Mouse (Mus musculus) midbrain, postnatal 0 days (tissue): Measurements from ENCODE around the gene RPS10-NUDT3. TPM values are rescaled to one million over a fixed set of nuclear protein-coding genes. Genes with fewer than 3 reads are reported as not detected.

Experiments
- ATAC-seq: fragments of 200-750 bp; cut with Nextera tagmentation; 2 replicates; pipeline ENCODE4 v1.8.0; 2017; ENCODE audit warnings: moderate number of reproducible peaks, mild to moderate bottlenecking, moderate TSS enrichment, moderate library complexity; ENCODE audit not compliant: low FRiP score
- DNase-seq: peaks from one replicate; pipeline ENCODE4 v3.0.0-alpha.2; 2015; ENCODE audit warnings: low spot score
- H3K27ac ChIP-seq: fragments of 300-500 bp; sonication (generic); 2 replicates; pipeline ENCODE4 v1.5.1; 2014; ENCODE audit warnings: low read depth, mild to moderate bottlenecking, low read length, mixed read lengths
- H3K27me3 ChIP-seq: fragments of 300-500 bp; sonication (generic); 2 replicates; pipeline ENCODE4 v1.6.1; 2014; ENCODE audit warnings: low read length, control low read depth, mixed read lengths; ENCODE audit not compliant: insufficient read depth
- H3K36me3 ChIP-seq: fragments of 300-500 bp; sonication (generic); 2 replicates; pipeline ENCODE4 v1.6.1; 2014; ENCODE audit warnings: low read length, control low read depth, mixed read lengths; ENCODE audit not compliant: insufficient read depth
- H3K4me1 ChIP-seq: fragments of 300-500 bp; sonication (generic); 2 replicates; pipeline ENCODE4 v1.6.1; 2014; ENCODE audit warnings: mild to moderate bottlenecking, control low read depth, antibody characterized with exemption, low read length, mixed read lengths; ENCODE audit not compliant: insufficient read depth
- H3K4me2 ChIP-seq: fragments of 300-500 bp; sonication (generic); 2 replicates; pipeline ENCODE4 v1.6.1; 2014; ENCODE audit warnings: low read depth, mild to moderate bottlenecking, low read length, mixed read lengths; ENCODE audit not compliant: poor library complexity, severe bottlenecking
- H3K4me3 ChIP-seq: fragments of 300-500 bp; sonication (generic); 2 replicates; pipeline ENCODE4 v1.5.1; 2014; ENCODE audit warnings: low read depth, mild to moderate bottlenecking, low read length, moderate library complexity
- H3K9ac ChIP-seq: fragments of 300-500 bp; sonication (generic); replicated peaks from 2 replicates; pipeline ENCODE4 v1.6.1; 2014; ENCODE audit warnings: mild to moderate bottlenecking, low read length, moderate library complexity, mixed read lengths; ENCODE audit not compliant: poor library complexity, severe bottlenecking
- H3K9me3 ChIP-seq: fragments of 300-500 bp; sonication (generic); 2 replicates; pipeline ENCODE4 v1.6.1; 2016; ENCODE audit warnings: low read length, control low read depth
- CTCF ChIP-seq: IDR thresholded peaks from 2 replicates; pipeline ENCODE4 v1.5.1; 2016; ENCODE audit warnings: antibody characterized with exemption, mild to moderate bottlenecking
- WGBS: fragments of 180-500 bp; shearing (Covaris S2); extraction: QIAGEN DNeasy Blood & Tissue Kit; methylation state at CpG from one replicate; pipeline ENCODE4 v1.1.7; 2014; 5-methylcytosine and 5-hydroxymethylcytosine counted together
- polyA plus RNA-seq: library from polyadenylated mRNA; unstranded; fragments of >200 nt; fragmentation: Nextera tagmentation; extraction: Ambion mirVana; gene quantifications from 2 replicates; pipeline ENCODE4 v1.2.1, GENCODE M21; 2015
- total RNA-seq: library from RNA; depleted of rRNA; stranded (reverse); fragments of >200 nt; gene quantifications from 2 replicates; pipeline ENCODE4 v1.2.3, GENCODE M21; 2014

RPS10-NUDT3 gene
- total and polyA plus RNA-seq, 2 experiments from 2014 or later: not detected

DNA sequence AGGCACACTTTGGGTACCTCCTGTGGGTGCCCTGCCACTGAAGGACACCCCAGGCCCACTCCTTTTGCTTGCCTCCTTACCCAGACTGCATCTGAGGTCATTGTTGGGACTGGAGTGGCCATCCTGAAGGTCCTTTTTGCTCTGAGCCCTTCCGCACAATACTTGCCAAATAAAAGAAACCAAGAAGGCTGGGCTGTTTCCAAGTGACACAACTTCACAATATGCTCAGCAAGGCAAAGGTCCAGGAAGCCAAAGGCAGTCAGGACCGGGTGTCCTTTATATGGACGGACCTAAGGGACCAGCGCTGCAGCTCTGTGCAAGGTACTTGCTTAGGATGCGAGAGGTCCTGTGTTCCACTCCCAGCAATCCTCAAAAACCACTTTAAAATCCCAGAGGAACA is 66.8 kb downstream of the RPS10-NUDT3 start:
- Histone ChIP-seq H3K4me3 (no peak overlapping the region), H3K4me2 (no peak overlapping the region), H3K27me3 (no peaks in the 10 kb centered on the region), H3K4me1 (peaks cover 4% of the 10 kb centered on the region), H3K27ac (no peak overlapping the region), H3K9me3 (no peaks in the 10 kb centered on the region), H3K9ac (no peak overlapping the region), H3K36me3 (no peaks in the 10 kb centered on the region)
- TF ChIP-seq CTCF: no peak
- WGBS: 85% methylated on average over 5 of the region's 5 CpGs
- DNase-seq: no peak
- ATAC-seq: no peak

GRCm38 (mm10) chr17:27565942-27566267 is 69.1 kb downstream of the RPS10-NUDT3 start:
- no peak for TF ChIP-seq CTCF
- DNase-seq (no peak), ATAC-seq (no peak)
- Histone ChIP-seq H3K4me3 (peak overlapping the region; percentile 68), H3K9ac (peak overlapping the region; percentile 68), H3K27ac (peak overlapping the region; percentile 72), H3K9me3 (no peaks in the 10 kb centered on the region), H3K4me2 (peak overlapping the region; percentile 85), H3K4me1 (peaks cover 4% of the 10 kb centered on the region), H3K27me3 (no peaks in the 10 kb centered on the region), H3K36me3 (peaks cover 5% of the 10 kb centered on the region; the same call in 1 of the 2 replicates)
- WGBS: under 1% methylated on average over 13 of the region's 13 CpGs

GRCm38 (mm10) chr17:27565163-27565941 is 69.7 kb downstream of the RPS10-NUDT3 start, which contains the start of gene AI413582:
Gene AI413582 (minus strand): TSS chr17:27565756.
- Histone ChIP-seq H3K4me2 (peak within 1 kb of the TSS; percentile 85), H3K9me3 (no peaks in the 10 kb centered on the region), H3K27me3 (no peaks in the 10 kb centered on the region), H3K4me1 (peaks cover 4% of the 10 kb centered on the region), H3K4me3 (peak within 1 kb of the TSS; percentile 68), H3K27ac (peak within 1 kb of the TSS; percentile 72), H3K9ac (peak within 1 kb of the TSS; percentile 79), H3K36me3 (peaks cover 5% of the 10 kb centered on the region; the same call in 1 of the 2 replicates)
- under 1% methylated on average over 54 of the region's 58 CpGs for WGBS
- peak; percentile 91 for TF ChIP-seq CTCF
- peak; percentile 93 for ATAC-seq
- peak; percentile 95 for DNase-seq

- no peak for ATAC-seq
Measured at GRCm38 (mm10) chr17:27564391-27565162, 70.4 kb downstream of the RPS10-NUDT3 start.

DNA sequence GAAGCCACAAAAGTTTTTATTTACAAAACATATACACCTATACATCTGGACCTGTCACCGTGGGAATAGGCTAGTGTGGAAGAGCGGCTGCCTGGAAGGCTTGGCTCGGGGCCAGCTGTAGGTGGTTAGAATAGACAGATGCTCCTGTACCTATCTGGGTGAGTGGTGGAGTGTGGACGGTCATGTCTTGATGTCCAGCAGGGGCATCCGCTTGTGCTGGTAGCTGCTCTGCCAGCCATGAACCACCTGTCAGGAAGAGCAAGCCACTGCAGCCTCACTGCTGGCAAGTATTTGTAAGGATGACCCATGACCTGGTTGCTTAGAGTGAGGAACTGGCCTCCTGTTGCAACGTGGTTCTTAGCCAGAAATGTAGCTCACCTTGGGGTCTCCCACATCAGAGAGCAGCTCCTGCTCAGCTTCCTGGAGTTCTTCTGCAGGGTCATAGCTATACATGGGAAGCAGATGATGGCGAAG is 71.2 kb downstream of the RPS10-NUDT3 start:
- no peak for ATAC-seq

More at GRCm38 (mm10) chr17:27564391-27565162, 70.4 kb downstream of the RPS10-NUDT3 start:
- peak overlapping the region; percentile 79 for H3K9ac ChIP-seq
- no peaks in the 10 kb centered on the region for H3K27me3 ChIP-seq
- H3K36me3 ChIP-seq: peaks cover 7% of the 10 kb centered on the region
- H3K4me3 ChIP-seq: peak overlapping the region; percentile 68
- H3K4me1 ChIP-seq: peaks cover 4% of the 10 kb centered on the region
- DNase-seq: peak; percentile 46
- H3K9me3 ChIP-seq: no peaks in the 10 kb centered on the region
- 11% methylated on average over 20 of the region's 20 CpGs for WGBS
- peak overlapping the region; percentile 40 for H3K27ac ChIP-seq
- peak overlapping the region; percentile 85 for H3K4me2 ChIP-seq
- peak; percentile 57 for TF ChIP-seq CTCF

More for the DNA sequence above, 71.2 kb downstream of the RPS10-NUDT3 start:
- no peak overlapping the region for H3K27ac ChIP-seq
- no peaks in the 10 kb centered on the region for H3K9me3 ChIP-seq
- H3K4me1 ChIP-seq: peaks cover 7% of the 10 kb centered on the region
- no peak for DNase-seq
- no peak for TF ChIP-seq CTCF
- H3K36me3 ChIP-seq: peaks cover 7% of the 10 kb centered on the region
- H3K9ac ChIP-seq: peak overlapping the region; percentile 79; the same call in 1 of the 2 replicates
- WGBS: 58% methylated on average over 7 of the region's 7 CpGs
- H3K27me3 ChIP-seq: no peaks in the 10 kb centered on the region
- no peak overlapping the region for H3K4me3 ChIP-seq
- peak overlapping the region; percentile 85; the same call in 1 of the 2 replicates for H3K4me2 ChIP-seq
